Mouse (Mus musculus): ENCODE data around the gene Slc30a2.

The Slc30a2 gene

DNA sequence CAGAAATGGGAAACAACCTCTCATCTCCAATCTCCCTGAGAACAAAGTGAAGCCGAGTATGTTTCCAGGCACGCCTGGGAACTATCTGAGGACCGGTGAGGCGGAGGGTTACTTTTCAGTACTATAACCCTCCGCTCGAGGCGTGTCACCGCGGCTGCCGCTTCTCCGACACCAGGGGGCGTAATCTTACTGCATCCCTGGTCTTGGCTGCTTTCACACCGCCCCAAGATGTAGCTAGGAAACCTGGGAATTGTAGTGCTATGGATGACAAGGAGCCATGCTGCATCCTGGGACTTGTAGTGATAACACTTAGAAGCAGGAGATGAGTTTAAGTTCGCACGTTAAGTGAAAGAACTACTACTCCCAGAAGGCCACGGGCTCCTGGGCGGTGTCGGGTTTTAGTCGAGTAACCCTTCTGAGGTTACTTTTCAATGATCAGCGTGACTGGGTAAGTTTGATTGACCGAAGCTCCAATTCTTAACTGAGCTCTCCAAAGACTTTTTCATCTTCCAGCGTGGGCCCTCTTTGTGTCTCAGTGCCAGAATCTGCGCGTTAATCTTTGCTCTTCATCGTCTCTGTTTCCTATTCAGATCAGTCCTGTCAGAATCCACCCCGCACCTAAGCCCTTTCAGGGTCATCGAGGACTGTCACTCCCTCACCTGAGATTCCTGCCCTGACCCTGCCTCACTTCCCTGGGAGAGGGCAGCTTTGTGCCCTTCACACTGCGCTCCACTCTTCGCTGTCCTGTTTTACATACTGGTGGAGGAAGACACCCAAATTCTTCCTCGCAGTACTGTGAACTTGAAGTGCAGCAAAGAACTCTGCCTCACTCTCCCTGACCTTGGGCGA is 53.2 kb downstream of the Slc30a2 start, which contains the start of gene Pafah2:
TSS of gene Pafah2 (plus strand) at position 344 of the 849 bp plus-strand sequence.
- in situ Hi-C loops (cut with MboI, MseI): loop anchor here in 1 of 2 experiments (5.0 kb wide), 1 partner anchor 81 kb away; no protein-coding TSS in a partner anchor

DNA sequence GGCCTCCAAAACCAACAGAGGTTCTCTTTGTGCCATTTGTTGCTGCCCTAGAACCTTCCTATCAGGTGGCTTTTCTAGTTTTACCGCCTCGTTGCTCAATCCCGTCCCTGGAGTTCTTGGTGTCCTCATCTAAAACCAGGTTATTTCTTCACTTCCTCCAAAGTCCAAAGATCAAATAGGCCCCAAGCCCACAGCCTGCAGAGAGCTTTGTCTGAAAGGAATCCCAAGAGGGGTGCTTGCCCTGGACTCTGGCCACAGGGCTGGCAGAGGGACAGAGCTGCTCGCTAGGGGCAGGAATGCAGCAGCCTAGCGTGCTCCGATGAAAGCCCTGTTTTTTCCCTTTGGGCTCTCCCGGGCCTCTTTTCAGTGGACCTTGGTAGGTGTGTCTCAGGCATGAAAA is 54.1 kb downstream of the Slc30a2 start:
- in situ Hi-C loops (cut with MboI, MseI): loop anchor here in 1 of 2 experiments (5.0 kb wide), 1 partner anchor 80 kb away; no protein-coding TSS in a partner anchor

DNA sequence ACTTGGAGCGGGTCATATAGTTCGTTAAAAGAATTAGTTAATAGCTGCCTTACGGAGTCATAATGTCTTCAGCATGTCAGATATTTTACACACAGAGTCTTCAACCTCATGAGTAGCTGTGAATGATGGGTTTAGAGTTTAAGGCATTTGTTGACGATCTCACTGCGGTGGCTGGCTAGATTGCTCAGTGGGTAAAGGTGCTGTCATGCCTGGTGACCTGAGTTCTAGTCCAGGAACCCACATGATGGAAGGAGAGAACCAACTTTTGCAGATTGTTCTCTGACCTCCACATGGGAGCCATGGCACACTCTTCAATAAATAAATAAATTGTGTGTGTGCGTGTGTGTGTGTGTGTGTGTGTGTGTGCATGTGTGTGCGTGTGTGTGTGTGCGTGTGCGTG is 54.8 kb downstream of the Slc30a2 start:
- in situ Hi-C loops (cut with MboI, MseI): loop anchor here in 1 of 2 experiments (5.0 kb wide), 1 partner anchor 80 kb away; no protein-coding TSS in a partner anchor

DNA sequence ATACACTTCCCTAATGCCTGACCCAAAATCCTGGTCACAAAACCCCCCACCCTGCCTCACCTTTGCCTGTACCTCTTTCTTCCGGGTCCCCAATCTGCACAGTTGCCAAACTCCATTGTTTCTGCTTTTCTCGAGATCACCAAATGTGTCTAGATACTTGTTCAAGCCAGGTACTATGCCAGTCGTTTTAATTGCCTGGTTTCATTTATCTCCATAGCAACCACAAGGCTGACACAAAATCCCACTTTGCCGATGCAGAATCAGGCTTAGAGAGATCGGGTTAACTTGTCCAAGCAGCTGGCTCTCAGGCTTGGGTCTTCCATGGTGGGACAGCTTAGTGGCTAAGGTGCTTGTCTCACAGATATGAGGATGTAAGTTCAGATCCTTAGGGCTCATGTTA is 57.2 kb downstream of the Slc30a2 start:
- in situ Hi-C loops (cut with MboI, MseI): no loop called here

DNA sequence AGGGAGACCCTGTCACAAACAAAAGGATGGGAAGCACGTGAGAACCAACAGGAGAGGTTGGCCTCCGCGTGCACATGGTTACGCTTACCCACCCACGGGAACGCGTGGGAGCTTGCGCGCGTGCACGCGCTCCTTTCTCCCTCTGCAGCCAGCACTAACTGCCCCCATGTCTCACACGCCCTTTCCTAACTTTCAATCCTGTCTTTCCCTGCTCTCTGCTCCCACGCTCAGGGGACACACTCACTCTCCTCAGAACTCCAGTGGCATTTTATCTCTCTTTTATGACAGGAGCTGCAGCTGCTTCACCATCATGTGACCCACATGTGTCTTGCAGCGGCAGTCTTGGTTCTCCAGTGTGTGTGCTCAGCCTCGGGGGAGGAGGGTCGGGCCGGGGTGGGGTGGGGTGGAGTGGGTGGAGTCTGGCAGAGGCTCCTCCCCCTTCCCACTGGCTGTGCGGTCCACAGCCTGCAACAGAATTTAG is 58.2 kb downstream of the Slc30a2 start:
- in situ Hi-C loops (cut with MboI, MseI): no loop called here

DNA sequence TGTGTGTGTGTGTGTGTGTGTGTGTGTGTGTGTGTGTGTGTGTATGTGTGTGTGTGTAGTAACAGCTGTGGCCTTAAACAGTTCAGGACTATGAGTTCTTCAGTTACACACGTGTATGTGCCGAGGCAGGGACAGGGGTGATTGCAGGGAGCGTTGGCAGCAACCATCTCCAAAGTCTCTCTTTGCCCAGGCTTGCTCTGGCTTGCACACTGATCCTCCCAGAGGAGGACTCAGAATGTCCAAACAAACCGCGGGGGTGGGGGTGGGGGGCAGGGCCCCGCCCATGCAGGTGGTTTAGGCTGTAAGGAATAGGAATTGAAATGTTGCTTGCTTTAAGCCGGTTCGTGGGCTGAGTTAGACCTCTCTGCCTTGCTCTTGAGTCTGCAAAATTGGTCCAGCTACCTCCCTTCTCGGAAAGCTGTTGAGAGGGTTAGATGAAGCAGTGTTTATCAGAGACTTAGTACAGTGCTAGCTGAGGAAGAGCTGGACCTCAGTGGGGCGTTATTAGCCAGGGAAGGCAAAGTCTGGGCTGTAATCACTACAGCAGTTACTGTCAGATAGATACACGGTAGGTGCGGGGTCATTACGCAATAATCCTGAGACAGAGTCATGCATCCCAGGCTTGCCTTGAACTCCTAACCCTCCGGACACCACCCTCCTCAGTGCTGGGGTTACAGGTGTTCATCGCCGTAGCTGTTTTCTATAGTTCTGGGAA is 59.0 kb downstream of the Slc30a2 start:
- in situ Hi-C loops (cut with MboI, MseI): no loop called here

DNA sequence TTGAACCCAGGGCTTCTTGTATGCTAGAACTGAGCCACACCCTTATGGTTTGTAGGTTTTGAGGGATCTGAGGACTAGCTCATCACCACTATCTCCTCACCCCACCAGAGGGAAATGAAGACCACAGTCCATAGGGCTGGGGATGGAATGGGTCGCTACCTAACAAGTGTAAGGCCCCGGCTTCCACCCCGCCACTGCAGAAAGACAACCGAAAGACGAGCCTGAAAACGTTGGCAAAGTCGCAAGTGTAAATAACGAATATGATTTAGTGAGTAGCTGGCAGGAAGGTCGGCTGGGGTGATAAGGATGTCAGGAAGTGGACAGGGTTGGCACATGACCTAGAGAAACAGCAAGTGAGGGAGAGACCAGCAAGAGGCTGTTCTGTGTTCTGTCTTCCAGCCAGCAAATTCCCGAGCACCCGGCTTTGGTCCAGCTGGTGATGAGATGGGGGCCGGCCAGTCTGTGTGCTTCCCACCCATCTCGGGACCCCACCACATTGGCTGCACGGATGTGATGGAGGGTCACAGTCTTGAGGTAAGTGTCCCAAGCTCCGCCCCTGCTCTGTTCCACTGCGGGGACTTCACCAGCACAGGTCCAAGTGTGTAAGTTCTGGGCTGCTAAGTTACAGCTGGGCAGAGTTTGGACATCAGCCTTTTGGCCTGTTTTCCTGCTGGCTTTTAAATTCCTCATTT is 59.7 kb downstream of the Slc30a2 start:
- in situ Hi-C loops (cut with MboI, MseI): no loop called here

DNA sequence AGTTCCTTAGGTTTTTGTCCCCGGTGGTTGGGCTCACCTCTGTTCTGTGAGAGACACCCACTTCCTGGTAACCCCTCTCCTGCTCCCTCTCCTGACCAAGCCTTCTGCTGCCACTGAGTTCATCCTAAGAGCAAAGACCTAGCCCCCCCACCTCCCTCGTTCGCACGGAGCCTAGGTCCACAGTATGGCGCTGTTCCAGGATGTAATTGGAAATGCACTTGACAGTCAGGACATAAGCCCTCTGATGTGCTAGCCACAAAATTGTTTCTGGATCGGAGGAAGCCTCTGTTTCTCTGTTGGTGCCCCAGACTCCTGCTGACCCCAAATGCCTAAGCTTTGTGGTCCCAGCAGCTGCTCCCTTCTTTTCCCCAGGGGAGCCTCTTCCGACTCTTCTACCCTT is 60.7 kb downstream of the Slc30a2 start:
- in situ Hi-C loops (cut with MboI, MseI): no loop called here

Data from T-helper 17 cell (primary cell).